8 mouse cellular contexts compared by ENCODE assay signal in the genomic region with DNA sequence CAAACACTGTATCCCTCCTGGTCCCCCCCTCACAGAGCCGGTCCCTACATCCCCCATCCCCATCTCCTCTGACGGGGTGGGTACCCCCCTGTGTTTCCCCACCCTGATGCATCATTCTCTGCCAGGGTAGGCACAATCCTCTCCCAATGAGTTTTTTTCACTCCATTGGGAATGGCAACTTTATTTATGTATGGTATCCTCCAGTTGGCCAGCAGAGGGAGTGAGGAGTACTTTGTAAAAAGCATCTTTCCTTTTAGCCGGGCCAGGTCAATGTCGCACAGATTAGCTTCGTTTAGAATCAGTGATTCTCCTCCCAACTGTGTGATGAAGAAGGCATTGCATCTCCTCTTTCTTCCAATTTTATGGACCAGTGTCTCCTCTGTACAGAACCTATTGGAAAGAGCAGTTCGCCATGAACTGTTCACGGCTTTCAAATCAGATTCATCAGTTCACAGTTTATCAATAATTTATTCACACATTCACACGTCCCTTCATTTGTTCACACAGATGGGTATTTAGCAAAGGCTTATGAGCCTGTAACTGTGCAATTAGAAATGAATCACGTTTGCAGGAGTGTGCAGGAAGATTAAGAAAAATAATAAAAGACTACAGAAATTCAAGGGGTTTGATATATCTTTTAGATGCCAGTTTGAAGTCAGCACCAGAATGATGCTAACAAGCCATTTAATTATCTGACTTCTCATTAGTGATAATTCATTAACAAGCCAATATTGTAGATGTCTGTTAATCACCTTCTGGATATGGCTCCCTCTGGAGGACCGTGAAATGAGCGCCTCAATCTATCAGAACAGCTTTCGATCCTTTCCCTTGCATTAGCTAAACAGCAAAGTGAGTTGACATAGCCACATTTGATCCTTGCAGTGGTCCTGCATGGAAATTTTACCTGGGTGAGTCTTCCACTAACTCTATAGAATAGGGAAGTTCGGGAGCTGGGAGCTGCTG.
DNase-seq lines count a peak whose midpoint lies in the region; ATAC-seq and TF ChIP-seq lines count a peak whose summit lies in the region.

No protein-coding gene starts in this region.

- 54% methylated on average over 13 of the region's 13 CpGs for WGBS in hindbrain, embryonic 14.5 days
- 60% methylated on average over 13 of the region's 13 CpGs for WGBS in heart, embryonic 10.5 days

- H3K9me3 ChIP-seq in hindbrain, embryonic 14.5 days (ENCODE audit: control insufficient read depth, low read length): no peaks in the 10 kb centered on the region
- H3K9me3 ChIP-seq in heart, embryonic 10.5 days: no peaks in the 10 kb centered on the region

- peak; percentile 60; the same call in 1 of the 2 replicates for TF ChIP-seq CTCF in brain, embryonic 14.5 days (IDR thresholded peaks at IDR 0.05; ENCODE audit: borderline replicate concordance, extremely low read depth, insufficient read depth, insufficient read length)

- intact Hi-C loops in left cerebral cortex, postnatal 14 days (cut with DNase I): loop anchor here (5.0 kb wide), 1 partner anchor 203 kb away; no protein-coding TSS in a partner anchor

- H3K27me3 ChIP-seq in hindbrain, embryonic 14.5 days (ENCODE audit: control insufficient read depth, insufficient read depth, low read length): no peaks in the 10 kb centered on the region
- H3K27me3 ChIP-seq in heart, embryonic 10.5 days (ENCODE audit: insufficient read depth, poor library complexity, severe bottlenecking): no peaks in the 10 kb centered on the region

- no peak overlapping the region for H3K4me3 ChIP-seq in hindbrain, embryonic 14.5 days (replicated peaks; ENCODE audit: low read length)
- H3K4me3 ChIP-seq in heart, embryonic 10.5 days: no peak overlapping the region

- 0 out of 2 replicates have a peak, but pooled peaks have one; percentile 48 for ATAC-seq in hindbrain, embryonic 14.5 days (ENCODE audit: low FRiP score)

- H3K4me1 ChIP-seq in hindbrain, embryonic 14.5 days (replicated peaks; ENCODE audit: control insufficient read depth, insufficient read depth, low read length): no peaks in the 10 kb centered on the region
- no peaks in the 10 kb centered on the region for H3K4me1 ChIP-seq in heart, embryonic 10.5 days

- H3K9ac ChIP-seq in hindbrain, embryonic 14.5 days: no peak overlapping the region

- no peaks in the 10 kb centered on the region for H3K36me3 ChIP-seq in hindbrain, embryonic 14.5 days (replicated peaks; ENCODE audit: control insufficient read depth, insufficient read depth)
- H3K36me3 ChIP-seq in heart, embryonic 10.5 days: no peaks in the 10 kb centered on the region

- 0 out of 2 replicates have a peak overlapping the region, but pooled peaks have one; percentile 4 for H3K4me2 ChIP-seq in hindbrain, embryonic 14.5 days (replicated peaks)

- H3K27ac ChIP-seq in hindbrain, embryonic 14.5 days: no peak overlapping the region
- no peak overlapping the region for H3K27ac ChIP-seq in heart, embryonic 10.5 days

- DNase-seq in kidney, adult 18-20 months: peak; percentile 5
- DNase-seq in kidney, adult 11 months: no peak
- DNase-seq in brain, embryonic 14.5 days (ENCODE audit: low read depth): peak; percentile 79
- peak; percentile 73 for DNase-seq in hindbrain, embryonic 14.5 days (ENCODE audit: low spot score)
- DNase-seq in left cerebral cortex, postnatal 14 days (ENCODE audit: low spot score in 2 of 2): peak; percentile 26 to 60
- peak; percentile 16 for DNase-seq in retina, postnatal 7 days (ENCODE audit: low read depth, low spot score)
- DNase-seq in spleen, adult 18-20 months: no peak
- DNase-seq in heart, embryonic 10.5 days (ENCODE audit: low spot score): no peak

- no peak for TF ChIP-seq POLR2A in brain, embryonic 14.5 days (IDR thresholded peaks at IDR 0.05; ENCODE audit: borderline replicate concordance, extremely low read depth, insufficient read depth, insufficient read length, poor library complexity, severe bottlenecking)

Comparison
In these comparisons a context has a peak if more than half of its experiments do, and no peak if none do; other contexts are left out.
1. DNase-seq: peak in kidney, adult 18-20 months (single experiment), brain, embryonic 14.5 days (single experiment), hindbrain, embryonic 14.5 days (single experiment), left cerebral cortex, postnatal 14 days (2 of 2) and retina, postnatal 7 days (single experiment); none in kidney, adult 11 months (single experiment), spleen, adult 18-20 months (0 of 2) and heart, embryonic 10.5 days (single experiment).